Mouse (Mus musculus) liver, postnatal 0 days (tissue): ENCODE results near the gene C2cd2.

Experiments
- CTCF ChIP-seq: sonication (generic); IDR thresholded peaks from 2 replicates; pipeline ENCODE4 v1.5.1; 2016; ENCODE audit warnings: antibody characterized with exemption, low read depth
- EP300 ChIP-seq: IDR thresholded peaks from 2 replicates; pipeline ENCODE4 v1.6.1; 2016; ENCODE audit warnings: antibody characterized with exemption, low read depth, mild to moderate bottlenecking

GRCm38 (mm10) chr16:97850667-97851060 lies 111.7 kb downstream of the C2cd2 start:
- TF ChIP-seq CTCF (no peak), EP300 (no peak)
